In genomic region chr4:98563082-98563481, GRCm38 (mm10) we compare ENCODE assay signal across 18 mouse cellular contexts.
DNase-seq lines count a peak whose midpoint lies in the region; ATAC-seq lines count a peak whose summit lies in the region.
"Had no signal": no experiment of that assay in that cellular context is flagged by ENCODE, and none has a peak within 500 bp of the region (broad histone marks: within the 10 kb centered on the region; RNA-seq: fewer than 3 reads in every experiment).

No protein-coding gene starts in this region.

- H3K27me3 ChIP-seq in heart, embryonic 12.5 days (replicated peaks), result no peaks in the 10 kb centered on the region
- no peaks in the 10 kb centered on the region for H3K27me3 ChIP-seq in lung, embryonic 15.5 days
- no peaks in the 10 kb centered on the region for H3K27me3 ChIP-seq in intestine, embryonic 16.5 days (replicated peaks; ENCODE audit: control insufficient read depth, insufficient read depth, low read length)
- no peaks in the 10 kb centered on the region for H3K27me3 ChIP-seq in stomach, embryonic 15.5 days (replicated peaks)
- H3K27me3 ChIP-seq: megakaryocyte, embryonic 14.5 days; neural tube, embryonic 12.5 days; Patski had no signal

- no peak for DNase-seq in heart, adult 9 months (ENCODE audit: low spot score in 2 of 2)
- no peak for DNase-seq in lung, postnatal 36 days
- no peak for DNase-seq in thymus, postnatal 4 days
- DNase-seq: adrenal gland, postnatal 14 days; cerebellum, adult 8-10 months; lung, adult 2 months; right cerebral cortex, postnatal 25 days; thymus, postnatal 25 days had no signal

- peak overlapping the region; percentile 91 for H3K27ac ChIP-seq in heart, embryonic 12.5 days (ENCODE audit: poor library complexity, severe bottlenecking)
- peak overlapping the region; percentile 85 for H3K27ac ChIP-seq in lung, embryonic 15.5 days
- peak overlapping the region; percentile 68 for H3K27ac ChIP-seq in intestine, embryonic 16.5 days (ENCODE audit: low read length)
- H3K27ac ChIP-seq in stomach, embryonic 15.5 days, result peak overlapping the region; percentile 18; the same call in 1 of the 2 replicates
- H3K27ac ChIP-seq: neural tube, embryonic 12.5 days had no signal

- H3K4me3 ChIP-seq in heart, embryonic 12.5 days, result no peak overlapping the region
- no peak overlapping the region for H3K4me3 ChIP-seq in lung, embryonic 15.5 days
- H3K4me3 ChIP-seq in intestine, embryonic 16.5 days (ENCODE audit: low read length), result no peak overlapping the region
- H3K4me3 ChIP-seq in stomach, embryonic 15.5 days (replicated peaks), result no peak overlapping the region
- H3K4me3 ChIP-seq: erythroblast, embryonic 14.5 days; megakaryocyte, embryonic 14.5 days; neural tube, embryonic 12.5 days had no signal

- H3K4me2 ChIP-seq in heart, embryonic 12.5 days, result peak overlapping the region; percentile 38
- H3K4me2 ChIP-seq in lung, embryonic 15.5 days, result no peak overlapping the region
- H3K4me2 ChIP-seq in intestine, embryonic 16.5 days (ENCODE audit: low read depth, low read length), result no peak overlapping the region
- no peak overlapping the region for H3K4me2 ChIP-seq in stomach, embryonic 15.5 days
- H3K4me2 ChIP-seq: liver, embryonic 11.5 days; neural tube, embryonic 12.5 days had no signal

- peak; percentile 37; the same call in 1 of the 2 replicates for ATAC-seq in heart, embryonic 12.5 days (ENCODE audit: insufficient number of reproducible peaks, low FRiP score)
- ATAC-seq in lung, embryonic 15.5 days (ENCODE audit: borderline replicate concordance, extremely low read depth, low FRiP score, low TSS enrichment), result no peak
- no peak for ATAC-seq in intestine, embryonic 16.5 days
- no peak for ATAC-seq in stomach, embryonic 15.5 days (ENCODE audit: insufficient read depth, low FRiP score, low read depth)
- ATAC-seq: activated CD4-positive, CD25-positive, alpha-beta regulatory T cell, adult 4 months; Patski had no signal

- 43% methylated on average over 5 of the region's 5 CpGs for WGBS in heart, embryonic 12.5 days
- 57% methylated on average over 5 of the region's 5 CpGs for WGBS in lung, embryonic 15.5 days
- WGBS in intestine, embryonic 16.5 days, result 67% methylated on average over 5 of the region's 5 CpGs
- 58% methylated on average over 5 of the region's 5 CpGs for WGBS in stomach, embryonic 15.5 days

- H3K36me3 ChIP-seq in heart, embryonic 12.5 days, result no peaks in the 10 kb centered on the region
- H3K36me3 ChIP-seq in lung, embryonic 15.5 days, result no peaks in the 10 kb centered on the region
- H3K36me3 ChIP-seq in intestine, embryonic 16.5 days (ENCODE audit: control insufficient read depth, insufficient read depth, low read length), result no peaks in the 10 kb centered on the region
- H3K36me3 ChIP-seq in stomach, embryonic 15.5 days, result no peaks in the 10 kb centered on the region
- H3K36me3 ChIP-seq: neural tube, embryonic 12.5 days had no signal

- peak overlapping the region; percentile 56 for H3K9ac ChIP-seq in heart, embryonic 12.5 days
- H3K9ac ChIP-seq in lung, embryonic 15.5 days, result no peak overlapping the region
- H3K9ac ChIP-seq in intestine, embryonic 16.5 days (ENCODE audit: low read depth, low read length), result no peak overlapping the region
- no peak overlapping the region for H3K9ac ChIP-seq in stomach, embryonic 15.5 days
- H3K9ac ChIP-seq: neural tube, embryonic 12.5 days had no signal

- H3K4me1 ChIP-seq in heart, embryonic 12.5 days (replicated peaks), result peaks cover 29% of the 10 kb centered on the region
- peaks cover 35% of the 10 kb centered on the region for H3K4me1 ChIP-seq in lung, embryonic 15.5 days
- H3K4me1 ChIP-seq in intestine, embryonic 16.5 days (ENCODE audit: control insufficient read depth, insufficient read depth, low read length), result peaks cover 11% of the 10 kb centered on the region; the same call in 1 of the 2 replicates
- peaks cover 9% of the 10 kb centered on the region; the same call in 1 of the 2 replicates for H3K4me1 ChIP-seq in stomach, embryonic 15.5 days
- H3K4me1 ChIP-seq: megakaryocyte, embryonic 14.5 days; neural tube, embryonic 12.5 days had no signal

- no peaks in the 10 kb centered on the region for H3K9me3 ChIP-seq in heart, embryonic 12.5 days (replicated peaks)
- no peaks in the 10 kb centered on the region for H3K9me3 ChIP-seq in lung, embryonic 15.5 days
- no peaks in the 10 kb centered on the region for H3K9me3 ChIP-seq in intestine, embryonic 16.5 days (ENCODE audit: control insufficient read depth, low read length)
- H3K9me3 ChIP-seq in stomach, embryonic 15.5 days, result no peaks in the 10 kb centered on the region
- H3K9me3 ChIP-seq: neural tube, embryonic 12.5 days had no signal

Comparison
In these comparisons a context has a peak if more than half of its experiments do, and no peak if none do; other contexts are left out.
1. H3K27ac ChIP-seq: peak in every context shown above with its lines; median percentile 91 in heart, embryonic 12.5 days; 85 in lung, embryonic 15.5 days; 68 in intestine, embryonic 16.5 days; 18 in stomach, embryonic 15.5 days.